Mouse (Mus musculus): ENCODE measurements around the gene Klk1b8. TPM values are rescaled to one million over a fixed set of nuclear protein-coding genes. Genes with fewer than 3 reads are reported as not detected.
"Not testable (repeated sequence)": the region's sequence is repeated elsewhere in the genome, so short reads cannot be mapped to it uniquely, and the experiment has no call there.

The Klk1b8 gene
- polyA plus RNA-seq, 1 experiment from 2014 or later, result not detected

DNA sequence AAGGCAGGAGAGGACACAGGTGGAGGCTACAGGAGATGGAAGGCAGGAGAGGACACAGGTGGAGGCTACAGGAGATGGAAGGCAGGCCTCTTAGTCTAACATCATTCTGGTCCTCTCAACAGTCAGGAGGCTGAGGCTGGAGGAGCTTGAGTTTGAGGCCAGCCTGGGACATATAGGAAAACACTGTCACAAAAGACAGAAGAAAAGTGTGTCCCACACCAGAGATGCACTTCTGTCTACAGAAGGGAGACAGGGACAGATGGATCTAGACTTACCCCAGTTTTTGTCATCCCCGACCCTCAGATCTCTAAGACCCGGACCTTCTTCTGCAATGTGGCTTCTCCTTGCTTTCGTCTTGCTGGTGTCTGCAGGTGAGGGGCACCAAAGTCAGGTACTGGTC, 17.0 kb upstream of the Klk1b8 start, which contains the start of gene Klk15:
Klk15 (plus strand) TSS at position 301 of the 400 bp plus-strand sequence.
- Histone ChIP-seq H3K9me3 (replicated peaks) (no peaks in the 10 kb centered on the region), H3K4me1 (replicated peaks) (no peaks in the 10 kb centered on the region), H3K27ac (replicated peaks) (no peak within 1 kb of the TSS), H3K27me3 (no peaks in the 10 kb centered on the region), H3K4me3 (replicated peaks) (no peak within 1 kb of the TSS), H3K9ac (no peak within 1 kb of the TSS), H3K36me3 (replicated peaks) (no peaks in the 10 kb centered on the region), H3K4me2 (no peak within 1 kb of the TSS)
- no peak for ATAC-seq (ENCODE audit: insufficient read depth)
- 48% methylated on average over 3 of the region's 3 CpGs for WGBS (ENCODE audit: insufficient replicate concordance)

DNA sequence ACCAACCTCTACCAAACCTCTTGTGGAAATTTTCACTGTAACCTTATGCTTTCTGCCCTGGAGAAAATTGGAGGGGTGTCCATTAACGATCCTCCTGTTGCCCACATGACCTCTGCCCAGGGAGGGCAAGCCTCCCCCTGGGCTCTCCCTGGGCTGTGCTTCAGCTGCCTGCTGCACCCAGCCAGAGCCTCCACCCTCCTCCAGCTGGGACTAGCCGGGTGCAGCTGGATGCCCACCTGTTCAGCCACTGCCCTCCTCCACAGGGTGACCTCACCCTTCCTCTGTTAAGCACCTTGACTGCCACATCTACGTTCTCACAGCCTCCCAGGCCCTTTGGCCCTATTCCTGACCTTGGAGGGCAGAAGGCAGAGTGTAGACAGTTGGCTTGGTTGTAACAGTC, 15.7 kb upstream of the Klk1b8 start:
- Histone ChIP-seq H3K27ac (replicated peaks) (no peak overlapping the region), H3K27me3 (no peaks in the 10 kb centered on the region), H3K4me3 (replicated peaks) (no peak overlapping the region), H3K4me2 (no peak overlapping the region), H3K4me1 (replicated peaks) (no peaks in the 10 kb centered on the region), H3K36me3 (replicated peaks) (no peaks in the 10 kb centered on the region), H3K9me3 (replicated peaks) (no peaks in the 10 kb centered on the region), H3K9ac (no peak overlapping the region)
- WGBS (ENCODE audit: insufficient replicate concordance), result 39% methylated on average over 3 of the region's 3 CpGs
- ATAC-seq (ENCODE audit: insufficient read depth), result no peak

DNA sequence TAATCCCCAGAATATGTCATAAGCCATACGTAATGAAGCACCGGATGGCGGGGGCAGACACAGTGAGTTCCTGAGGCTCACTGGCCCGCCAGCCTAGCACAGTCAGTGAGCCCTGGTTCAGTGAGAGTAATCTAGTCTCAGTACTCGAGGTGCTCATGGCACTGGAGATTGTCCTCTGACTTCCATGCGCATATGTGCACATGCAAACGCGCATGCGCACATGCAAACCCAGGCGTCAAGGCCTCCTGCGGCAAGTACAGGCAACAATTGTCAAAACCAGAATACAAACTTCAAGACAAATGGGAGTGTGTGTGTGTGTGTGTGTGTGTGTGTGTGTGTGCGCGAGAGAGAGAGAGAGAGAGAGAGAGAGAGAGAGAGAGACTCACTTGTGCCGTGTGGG, 13.9 kb upstream of the Klk1b8 start:
- Histone ChIP-seq H3K27ac (replicated peaks) (no peak overlapping the region), H3K27me3 (no peaks in the 10 kb centered on the region), H3K9me3 (replicated peaks) (no peaks in the 10 kb centered on the region), H3K36me3 (replicated peaks) (no peaks in the 10 kb centered on the region), H3K9ac (no peak overlapping the region), H3K4me1 (replicated peaks) (no peaks in the 10 kb centered on the region), H3K4me2 (no peak overlapping the region), H3K4me3 (replicated peaks) (no peak overlapping the region)
- WGBS (ENCODE audit: insufficient replicate concordance), result 76% methylated on average over 14 of the region's 14 CpGs
- no peak for ATAC-seq (ENCODE audit: insufficient read depth)

DNA sequence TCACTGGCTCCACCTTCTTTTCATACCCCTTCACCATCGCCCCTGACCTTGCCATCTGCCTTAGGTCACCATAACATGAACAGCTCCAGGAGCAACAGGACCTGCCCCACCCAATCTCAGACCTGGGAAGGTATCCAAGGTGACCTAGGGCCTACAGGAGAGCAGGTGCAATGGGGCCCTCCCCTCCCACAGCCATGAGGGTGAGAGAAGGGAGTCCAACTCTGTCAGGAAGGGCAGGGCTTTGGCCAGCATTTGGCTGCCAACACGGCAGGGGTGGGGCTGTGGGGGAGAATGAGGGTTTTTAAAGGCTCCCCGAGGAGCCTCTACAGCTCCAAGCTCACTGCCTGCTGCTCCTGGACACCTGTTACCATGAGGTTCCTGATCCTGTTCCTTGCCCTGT, 8.2 kb upstream of the Klk1b8 start:
- not testable (repeated sequence) for H3K4me2 ChIP-seq; H3K36me3 ChIP-seq (replicated peaks); H3K9ac ChIP-seq; H3K27ac ChIP-seq (replicated peaks); H3K4me1 ChIP-seq (replicated peaks); ATAC-seq (ENCODE audit: insufficient read depth); H3K27me3 ChIP-seq; H3K9me3 ChIP-seq (replicated peaks); H3K4me3 ChIP-seq (replicated peaks)
- WGBS (ENCODE audit: insufficient replicate concordance), result 38% methylated on average over 3 of the region's 3 CpGs

DNA sequence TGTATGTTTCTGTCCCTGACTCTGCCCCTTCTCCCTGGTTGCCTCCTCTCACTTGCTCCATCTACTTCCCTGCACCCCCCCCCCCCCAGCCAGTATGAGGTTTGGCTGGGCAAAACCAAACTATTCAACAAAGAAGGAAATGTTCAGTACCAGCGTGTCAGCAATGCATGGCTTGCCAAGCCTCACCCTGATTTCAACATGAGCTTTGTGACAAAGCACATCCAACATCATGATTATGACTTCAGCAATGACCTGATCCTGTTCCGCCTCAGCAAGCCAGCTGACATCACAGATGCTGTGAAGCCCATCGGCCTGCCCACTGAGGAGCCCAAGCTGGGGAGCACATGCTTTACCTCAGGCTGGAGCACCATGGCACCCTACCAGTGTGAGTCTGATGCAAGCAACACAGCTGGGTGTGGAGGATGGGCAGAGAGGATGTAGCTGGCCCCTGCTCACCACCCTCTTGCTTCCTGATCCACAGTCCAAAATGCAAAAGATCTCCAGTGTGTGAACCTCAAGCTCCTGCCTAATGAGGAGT, 5.7 kb upstream of the Klk1b8 start:
- whole genome bisulfite sequencing (ENCODE audit: insufficient replicate concordance), result 55% methylated on average over 3 of the region's 3 CpGs

DNA sequence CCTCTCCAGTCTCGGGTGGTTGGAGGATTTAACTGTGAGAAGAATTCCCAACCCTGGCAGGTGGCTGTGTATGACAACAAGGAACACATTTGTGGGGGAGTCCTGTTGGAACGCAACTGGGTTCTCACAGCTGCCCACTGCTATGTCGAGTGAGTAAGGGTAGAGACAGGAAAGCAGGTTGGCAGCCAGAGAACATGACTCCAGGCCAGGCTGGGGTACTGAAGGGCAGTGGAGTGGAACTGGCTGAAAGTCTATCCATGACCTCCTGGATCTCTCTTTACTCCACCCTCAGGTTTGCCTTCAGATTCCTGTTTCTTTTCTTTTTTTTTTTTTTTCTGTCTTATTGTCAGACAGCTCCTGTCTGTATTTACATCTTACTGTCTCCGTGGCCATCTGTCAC, 2.2 kb downstream of the Klk1b8 start:
- no peak overlapping the region for H3K9ac ChIP-seq
- H3K9me3 ChIP-seq (replicated peaks), result no peaks in the 10 kb centered on the region
- no peaks in the 10 kb centered on the region for H3K36me3 ChIP-seq (replicated peaks)
- no peak overlapping the region for H3K4me2 ChIP-seq
- WGBS (ENCODE audit: insufficient replicate concordance), result 50% methylated on average over 4 of the region's 4 CpGs
- no peak overlapping the region for H3K27ac ChIP-seq (replicated peaks)
- no peak for ATAC-seq (ENCODE audit: insufficient read depth)
- H3K4me3 ChIP-seq (replicated peaks), result no peak overlapping the region
- H3K27me3 ChIP-seq, result no peaks in the 10 kb centered on the region
- no peaks in the 10 kb centered on the region for H3K4me1 ChIP-seq (replicated peaks)

More for the DNA sequence above, 5.7 kb upstream of the Klk1b8 start:
- Histone ChIP-seq H3K9me3 (replicated peaks) (no peaks in the 10 kb centered on the region), H3K36me3 (replicated peaks) (no peaks in the 10 kb centered on the region), H3K27ac (replicated peaks) (no peak overlapping the region), H3K9ac (no peak overlapping the region), H3K4me2 (no peak overlapping the region), H3K27me3 (no peaks in the 10 kb centered on the region), H3K4me3 (replicated peaks) (no peak overlapping the region), H3K4me1 (replicated peaks) (no peaks in the 10 kb centered on the region)
- no peak for ATAC-seq (ENCODE audit: insufficient read depth)

DNA sequence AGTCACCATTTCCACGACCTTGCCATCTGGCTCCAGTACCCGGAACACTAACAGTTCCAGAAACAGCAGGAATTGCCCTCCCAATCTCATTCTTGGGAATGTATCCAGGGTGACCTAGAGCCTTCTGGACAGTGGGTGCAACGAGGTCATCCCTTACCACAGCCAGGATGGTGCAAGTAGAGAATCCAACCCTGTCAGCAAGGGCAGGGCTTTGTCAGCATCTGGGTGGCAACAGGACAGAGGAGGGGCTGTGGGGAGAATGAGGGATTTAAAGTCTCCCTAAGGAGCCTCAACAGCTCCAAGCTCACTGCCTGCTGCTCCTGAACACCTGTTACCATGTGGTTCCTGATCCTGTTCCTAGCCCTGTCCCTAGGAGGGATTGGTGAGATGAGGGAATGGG, 16.0 kb downstream of the Klk1b8 start, which contains the start of gene Klk1b1:
Klk1b1 (plus strand) TSS at position 301 of the 400 bp plus-strand sequence.
- H3K27me3 ChIP-seq, result no peaks in the 10 kb centered on the region
- no peak within 1 kb of the TSS for H3K4me3 ChIP-seq (replicated peaks)
- H3K9ac ChIP-seq, result no peak within 1 kb of the TSS
- no peaks in the 10 kb centered on the region for H3K4me1 ChIP-seq (replicated peaks)
- H3K9me3 ChIP-seq (replicated peaks), result no peaks in the 10 kb centered on the region
- 38% methylated on average over 3 of the region's 3 CpGs for WGBS (ENCODE audit: insufficient replicate concordance)
- H3K36me3 ChIP-seq (replicated peaks), result no peaks in the 10 kb centered on the region
- no peak within 1 kb of the TSS for H3K27ac ChIP-seq (replicated peaks)
- no peak within 1 kb of the TSS for H3K4me2 ChIP-seq
- no peak for ATAC-seq (ENCODE audit: insufficient read depth)

DNA sequence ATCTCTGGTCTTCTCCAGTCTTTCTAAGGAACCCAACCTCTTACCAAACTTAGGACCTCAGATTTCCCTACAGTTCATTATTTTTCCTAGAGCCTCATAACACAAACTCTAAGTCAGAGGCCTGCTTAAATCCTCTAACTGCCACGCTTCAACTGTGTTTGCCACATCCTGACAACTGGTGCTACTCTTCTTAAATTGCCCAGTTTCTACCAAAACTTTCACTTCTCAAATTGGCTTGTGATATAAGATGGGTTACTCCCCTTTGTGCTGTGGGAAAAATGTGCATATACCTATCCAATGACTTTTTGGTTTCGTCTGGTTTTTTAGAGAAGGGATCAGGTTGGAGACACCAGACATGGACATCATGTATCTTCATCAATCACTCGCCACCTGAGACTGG, 16.6 kb downstream of the Klk1b8 start:
- Histone ChIP-seq H3K9me3 (replicated peaks) (no peaks in the 10 kb centered on the region), H3K4me2 (no peak overlapping the region), H3K9ac (no peak overlapping the region), H3K4me1 (replicated peaks) (no peaks in the 10 kb centered on the region), H3K27me3 (no peaks in the 10 kb centered on the region), H3K36me3 (replicated peaks) (no peaks in the 10 kb centered on the region), H3K27ac (replicated peaks) (no peak overlapping the region), H3K4me3 (replicated peaks) (no peak overlapping the region)
- no peak for ATAC-seq (ENCODE audit: insufficient read depth)
- 50% methylated on average over 3 of the region's 3 CpGs for WGBS (ENCODE audit: insufficient replicate concordance)

DNA sequence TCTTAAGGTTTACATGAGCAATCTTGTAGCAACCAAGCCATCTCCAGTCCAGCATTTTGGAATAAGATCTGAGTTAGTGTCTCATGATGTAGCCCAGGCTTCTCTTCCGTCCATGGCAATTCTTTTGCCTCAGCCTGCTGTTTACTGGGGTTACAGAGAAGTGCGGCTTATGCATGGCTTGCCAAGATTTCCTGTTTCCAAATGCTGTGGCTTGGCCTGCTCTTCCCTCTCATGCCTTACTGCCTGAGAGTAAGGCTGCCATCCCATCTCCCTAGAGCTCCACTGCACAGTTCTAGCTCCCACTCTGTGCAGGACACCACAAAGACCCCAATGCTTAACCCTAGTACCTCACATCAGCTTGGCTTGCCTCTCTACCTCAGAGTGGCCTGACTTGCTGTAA, 17.1 kb downstream of the Klk1b8 start:
- Histone ChIP-seq H3K4me3 (replicated peaks) (no peak overlapping the region), H3K36me3 (replicated peaks) (no peaks in the 10 kb centered on the region), H3K9ac (no peak overlapping the region), H3K4me2 (no peak overlapping the region), H3K4me1 (replicated peaks) (no peaks in the 10 kb centered on the region), H3K27ac (replicated peaks) (no peak overlapping the region), H3K9me3 (replicated peaks) (no peaks in the 10 kb centered on the region), H3K27me3 (no peaks in the 10 kb centered on the region)
- no peak for ATAC-seq (ENCODE audit: insufficient read depth)
- 67% methylated on average over 2 of the region's 2 CpGs for WGBS (ENCODE audit: insufficient replicate concordance)

DNA sequence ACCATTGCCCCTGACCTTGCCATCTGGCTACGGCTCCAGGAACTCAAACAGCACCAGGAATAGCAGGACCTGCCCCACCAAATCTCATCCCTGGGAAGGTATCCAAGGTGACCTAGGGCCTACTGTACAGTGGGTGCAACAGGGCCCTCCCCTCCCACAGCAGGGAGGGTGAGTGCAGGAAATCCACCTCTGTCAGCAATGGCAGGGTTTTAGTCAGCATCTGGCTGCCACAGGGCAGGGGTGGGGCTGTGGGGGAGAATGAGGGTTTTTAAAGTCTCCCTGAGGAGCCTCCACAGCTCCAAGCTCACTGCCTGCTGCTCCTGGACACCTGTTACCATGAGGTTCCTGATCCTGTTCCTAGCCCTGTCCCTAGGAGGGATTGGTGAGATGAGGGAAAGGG, 25.3 kb downstream of the Klk1b8 start, which contains the start of gene Klk1b9:
Klk1b9 (plus strand) TSS at position 301 of the 400 bp plus-strand sequence.
- not testable (repeated sequence) for H3K36me3 ChIP-seq (replicated peaks); H3K27me3 ChIP-seq; H3K27ac ChIP-seq (replicated peaks); ATAC-seq (ENCODE audit: insufficient read depth); H3K4me2 ChIP-seq; H3K4me1 ChIP-seq (replicated peaks); H3K9ac ChIP-seq; H3K9me3 ChIP-seq (replicated peaks); H3K4me3 ChIP-seq (replicated peaks)
- WGBS (ENCODE audit: insufficient replicate concordance), result 52% methylated on average over 1 of the region's 1 CpGs

DNA sequence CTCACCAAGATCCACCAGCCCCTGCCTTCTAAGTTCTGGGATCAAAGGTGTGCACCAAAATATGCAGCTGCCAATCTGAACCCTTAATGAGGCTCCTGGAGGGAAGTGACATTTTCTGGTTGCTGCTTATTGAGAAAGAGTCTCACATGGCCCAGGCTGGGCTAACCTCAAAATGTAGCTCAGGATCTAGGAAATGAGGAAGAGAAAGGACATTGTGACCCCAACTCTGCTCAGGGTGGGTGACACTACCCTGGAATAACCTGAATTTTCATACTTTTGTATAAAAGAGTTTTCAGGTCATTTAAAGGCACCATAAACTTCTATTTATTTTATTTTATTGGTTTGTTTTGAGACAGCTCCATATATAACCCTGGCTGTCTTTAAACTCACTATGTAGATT, 35.2 kb downstream of the Klk1b8 start:
- Histone ChIP-seq H3K9ac (no peak overlapping the region), H3K27ac (replicated peaks) (no peak overlapping the region), H3K36me3 (replicated peaks) (no peaks in the 10 kb centered on the region), H3K9me3 (replicated peaks) (no peaks in the 10 kb centered on the region), H3K4me3 (replicated peaks) (no peak overlapping the region), H3K27me3 (no peaks in the 10 kb centered on the region), H3K4me1 (replicated peaks) (no peaks in the 10 kb centered on the region), H3K4me2 (no peak overlapping the region)
- no peak for ATAC-seq (ENCODE audit: insufficient read depth)

DNA sequence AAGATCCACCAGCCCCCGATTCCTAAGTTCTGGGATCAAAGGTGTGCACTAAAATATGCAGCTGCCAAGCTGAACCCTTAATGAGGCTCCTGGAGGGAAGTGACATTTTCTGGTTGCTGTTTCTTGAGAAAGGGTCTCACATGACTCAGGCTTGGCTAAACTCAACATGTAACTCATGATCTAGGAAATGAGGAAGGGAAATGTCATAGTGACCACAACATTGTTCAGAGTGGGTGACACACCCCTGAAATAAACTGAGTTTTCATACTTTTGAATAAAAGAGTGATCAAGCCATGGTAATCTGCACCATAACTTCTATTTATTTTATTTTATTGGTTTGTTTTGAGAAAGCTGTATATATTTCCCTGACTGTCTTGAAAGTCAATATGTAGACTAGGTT, 44.4 kb downstream of the Klk1b8 start:
- H3K27me3 ChIP-seq; H3K9ac ChIP-seq; H3K36me3 ChIP-seq (replicated peaks); H3K27ac ChIP-seq (replicated peaks); H3K4me2 ChIP-seq; H3K4me1 ChIP-seq (replicated peaks); H3K4me3 ChIP-seq (replicated peaks); H3K9me3 ChIP-seq (replicated peaks); ATAC-seq (ENCODE audit: insufficient read depth): not testable (repeated sequence)
- WGBS (ENCODE audit: insufficient replicate concordance), result 35% methylated on average over 1 of the region's 1 CpGs

Data from liver, embryonic 15.5 days (tissue).